Mouse (Mus musculus) erythroblast, embryonic 14.5 days (primary cell): Measurements from ENCODE around the gene Ggn. TPM values are rescaled to one million over a fixed set of nuclear protein-coding genes. Genes with fewer than 3 reads are reported as not detected.
"Not testable (repeated sequence)": the region's sequence is repeated elsewhere in the genome, so short reads cannot be mapped to it uniquely, and the experiment has no call there.

Experiments
- H3K27me3 ChIP-seq: 2 replicates; pipeline ENCODE4 v1.6.1; 2012; ENCODE audit warnings: inconsistent platforms; ENCODE audit not compliant: control insufficient read depth
- H3K36me3 ChIP-seq: 2 replicates; pipeline ENCODE4 v1.6.1; 2012; ENCODE audit warnings: mild to moderate bottlenecking, inconsistent platforms; ENCODE audit not compliant: control insufficient read depth
- H3K4me1 ChIP-seq: 2 replicates; pipeline ENCODE4 v1.6.1; 2012; ENCODE audit warnings: inconsistent platforms; ENCODE audit not compliant: control insufficient read depth
- H3K4me3 ChIP-seq: replicated peaks from 2 replicates; pipeline ENCODE3; 2012; ENCODE audit warnings: moderate library complexity, mild to moderate bottlenecking, inconsistent platforms
- H3K9me3 ChIP-seq: 2 replicates; pipeline ENCODE4 v1.6.1; 2012; ENCODE audit warnings: low read length, inconsistent platforms, mixed read lengths; ENCODE audit not compliant: control insufficient read depth
- GATA1 ChIP-seq: IDR thresholded peaks from 2 replicates; pipeline ENCODE4 v1.6.1; 2012; ENCODE audit warnings: low read length, inconsistent platforms, mixed read lengths
- TAL1 ChIP-seq: IDR thresholded peaks from 3 replicates; pipeline ENCODE4 v1.6.1; 2012; ENCODE audit warnings: low read length, inconsistent platforms, mixed read lengths
- polyA plus RNA-seq: library from polyadenylated mRNA; stranded (reverse); fragments of >175 nt; gene quantifications from 2 replicates; pipeline ENCODE4 v1.2.3, GENCODE M21; 2012

The Ggn gene
- polyA plus RNA-seq, 1 experiment, result 0.07 TPM

- no peaks in the 10 kb centered on the region for H3K4me1 ChIP-seq
- TF ChIP-seq GATA1 (no peak), TAL1 (no peak)
- peaks cover 16% of the 10 kb centered on the region for H3K27me3 ChIP-seq
- no peak overlapping the region for H3K4me3 ChIP-seq
- H3K9me3 ChIP-seq, result no peaks in the 10 kb centered on the region
- no peaks in the 10 kb centered on the region for H3K36me3 ChIP-seq
These were observed 32.6 kb upstream of the Ggn start for GRCm38 (mm10) chr7:29137429-29137828.

GRCm38 (mm10) chr7:29139237-29139636 is 30.8 kb upstream of the Ggn start:
- H3K36me3 ChIP-seq, H3K4me1 ChIP-seq, H3K4me3 ChIP-seq, H3K9me3 ChIP-seq: not testable (repeated sequence)
- peaks cover 16% of the 10 kb centered on the region for H3K27me3 ChIP-seq

- Histone ChIP-seq H3K27me3 (peaks cover 5% of the 10 kb centered on the region), H3K36me3 (no peaks in the 10 kb centered on the region), H3K4me1 (no peaks in the 10 kb centered on the region), H3K9me3 (no peaks in the 10 kb centered on the region), H3K4me3 (no peak overlapping the region)
- TF ChIP-seq GATA1 (no peak), TAL1 (no peak)
These were observed 28.6 kb upstream of the Ggn start for GRCm38 (mm10) chr7:29141416-29141815.

- Histone ChIP-seq H3K27me3 (no peaks in the 10 kb centered on the region; the same call in 1 of the 2 replicates), H3K4me1 (no peaks in the 10 kb centered on the region), H3K9me3 (no peaks in the 10 kb centered on the region), H3K4me3 (no peak overlapping the region), H3K36me3 (no peaks in the 10 kb centered on the region)
- TF ChIP-seq TAL1 (no peak), GATA1 (no peak)
These were observed 26.0 kb upstream of the Ggn start for GRCm38 (mm10) chr7:29144006-29144405.

GRCm38 (mm10) chr7:29146625-29147367 is 23.2 kb upstream of the Ggn start:
- Histone ChIP-seq H3K27me3 (no peaks in the 10 kb centered on the region; the same call in none of the 2 replicates), H3K4me3 (no peak overlapping the region), H3K9me3 (no peaks in the 10 kb centered on the region), H3K4me1 (no peaks in the 10 kb centered on the region), H3K36me3 (no peaks in the 10 kb centered on the region)
- TF ChIP-seq TAL1 (no peak), GATA1 (no peak)

DNA sequence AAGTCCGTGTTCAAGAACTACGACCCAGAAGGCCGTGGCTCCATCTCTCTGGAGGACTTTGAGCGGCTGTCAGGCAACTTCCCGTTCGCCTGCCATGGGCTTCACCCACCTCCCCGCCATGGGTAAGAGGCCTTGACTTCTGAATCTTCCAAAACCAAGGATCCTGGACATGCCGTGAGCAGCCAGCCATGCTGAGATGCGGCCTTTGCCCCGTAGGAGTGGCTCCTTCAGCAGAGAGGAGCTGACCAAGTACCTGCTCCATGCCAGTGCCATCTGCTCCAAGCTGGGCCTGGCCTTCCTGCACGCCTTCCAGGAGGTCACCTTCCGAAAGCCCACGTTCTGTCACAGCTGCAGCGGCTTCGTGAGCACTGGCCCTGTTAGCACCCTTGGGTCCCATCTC is 21.2 kb upstream of the Ggn start:
- Histone ChIP-seq H3K4me1 (no peaks in the 10 kb centered on the region; the same call in 1 of the 2 replicates), H3K36me3 (no peaks in the 10 kb centered on the region), H3K27me3 (no peaks in the 10 kb centered on the region; the same call in none of the 2 replicates), H3K4me3 (no peak overlapping the region), H3K9me3 (no peaks in the 10 kb centered on the region; the same call in 1 of the 2 replicates)
- TF ChIP-seq TAL1 (no peak), GATA1 (no peak)

GRCm38 (mm10) chr7:29151486-29151885 is 18.5 kb upstream of the Ggn start:
- Histone ChIP-seq H3K27me3 (no peaks in the 10 kb centered on the region; the same call in none of the 2 replicates), H3K4me1 (peaks cover 16% of the 10 kb centered on the region), H3K4me3 (no peak overlapping the region), H3K36me3 (peaks cover 3% of the 10 kb centered on the region; the same call in 1 of the 2 replicates), H3K9me3 (peaks cover 6% of the 10 kb centered on the region)
- TF ChIP-seq GATA1 (no peak), TAL1 (no peak)

DNA sequence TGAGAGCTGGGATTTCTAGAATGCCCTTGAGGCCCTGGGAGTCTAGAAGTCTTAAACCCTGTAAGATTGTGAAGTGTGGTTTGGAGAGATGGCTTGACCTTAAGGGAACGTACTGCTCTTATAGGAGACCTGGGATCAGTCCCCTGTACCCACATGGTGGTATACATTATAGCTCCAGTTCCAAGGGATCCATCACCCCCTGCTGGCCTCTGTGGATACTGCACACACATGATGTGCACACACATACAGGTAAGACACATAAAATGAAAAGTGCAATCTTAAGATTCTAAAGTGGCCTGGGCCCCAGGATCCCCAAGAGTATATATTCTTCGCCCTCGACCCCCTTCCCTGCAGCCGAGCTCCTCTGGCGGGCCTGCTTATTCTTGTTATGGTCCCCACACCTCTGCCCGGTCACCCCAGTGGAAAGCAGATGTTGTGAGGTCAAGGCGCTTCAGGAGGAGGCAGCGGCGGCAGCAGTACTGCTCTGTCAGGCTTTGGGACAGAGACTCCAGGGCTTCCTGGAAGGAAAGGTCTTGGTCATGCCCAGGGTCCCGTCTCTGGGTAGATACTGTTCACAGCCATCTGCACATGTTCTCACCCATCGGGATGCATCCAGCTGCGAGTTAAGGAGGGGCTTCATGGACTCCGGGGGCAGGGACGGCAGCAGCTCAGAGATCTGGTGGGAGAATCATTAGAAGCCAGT is 15.8 kb upstream of the Ggn start:
- TF ChIP-seq TAL1, result no peak
- TF ChIP-seq GATA1, result no peak
- no peak overlapping the region for H3K4me3 ChIP-seq
- H3K27me3 ChIP-seq, result peaks cover 16% of the 10 kb centered on the region
- H3K4me1 ChIP-seq, result peaks cover 18% of the 10 kb centered on the region
- peaks cover 6% of the 10 kb centered on the region for H3K9me3 ChIP-seq
- H3K36me3 ChIP-seq, result peaks cover 3% of the 10 kb centered on the region; the same call in 1 of the 2 replicates

DNA sequence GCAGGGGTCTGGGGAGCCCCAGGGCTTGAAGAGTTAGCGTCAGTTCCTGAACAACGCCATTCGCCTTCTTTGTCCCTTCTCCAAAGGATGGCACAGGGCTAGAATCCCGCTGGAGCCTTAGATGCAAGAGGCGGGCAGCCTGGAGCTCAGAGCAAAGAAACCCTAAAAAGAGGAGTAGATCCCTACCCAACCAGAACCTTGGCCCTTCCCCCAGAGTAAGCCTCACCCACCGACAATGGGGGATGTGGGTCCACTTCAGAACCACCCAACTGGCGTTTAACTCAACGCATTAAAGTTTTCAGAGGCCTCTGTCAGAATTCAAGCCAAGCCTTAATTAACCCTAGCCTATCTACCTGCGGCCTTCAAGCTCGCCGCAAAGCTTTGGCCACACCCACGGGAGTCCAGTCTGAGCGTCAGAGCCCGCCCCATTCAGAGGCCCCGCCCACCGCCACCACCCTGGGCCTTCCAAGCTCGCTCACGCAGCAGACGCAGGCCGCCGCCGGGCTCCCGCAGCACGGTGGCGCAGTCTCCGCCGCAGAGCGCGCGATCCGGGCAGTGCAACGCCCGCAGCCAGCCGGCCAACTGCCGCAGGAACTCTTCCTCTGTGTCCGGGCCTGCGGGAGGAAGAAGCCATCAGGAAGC is 14.7 kb upstream of the Ggn start:
- Histone ChIP-seq H3K27me3 (peaks cover 19% of the 10 kb centered on the region), H3K4me1 (peaks cover 18% of the 10 kb centered on the region), H3K36me3 (peaks cover 3% of the 10 kb centered on the region; the same call in 1 of the 2 replicates), H3K4me3 (peak overlapping the region; percentile 75), H3K9me3 (peaks cover 6% of the 10 kb centered on the region)
- TF ChIP-seq GATA1 (no peak), TAL1 (no peak)
